Mouse (Mus musculus) small intestine, adult 10 weeks (tissue): ENCODE data around the gene C8a. TPM values are rescaled to one million over a fixed set of nuclear protein-coding genes. Genes with fewer than 3 reads are reported as not detected.

Experiments used
- polyA plus RNA-seq: library from polyadenylated mRNA; stranded (reverse); fragments of 350-450 nt; fragmentation: Illumina TruSeq; extraction: RNeasy Lipid Tissue Mini Kit (QIAGEN cat#74804); gene quantifications from one replicate; pipeline ENCODE4 v1.2.3, GENCODE M21; 2014; ENCODE audit warnings: low replicate concordance

The C8a gene
- not detected for polyA plus RNA-seq

GRCm38 (mm10) chr4:104876323-104876722, at the start of gene C8a:
Gene C8a (minus strand): TSS chr4:104876398.

GRCm38 (mm10) chr4:104913291-104914129, 37.3 kb upstream of the C8a start, which contains the start of gene Fyb2:
Gene Fyb2 (plus strand): TSS chr4:104913456.

GRCm38 (mm10) chr4:104857029-104857428, 19.2 kb downstream of the C8a start, which contains the start of gene Gm17662:
Gene Gm17662 (plus strand): TSS chr4:104857329.

GRCm38 (mm10) chr4:104766065-104766464, 110.1 kb downstream of the C8a start, which contains the start of gene C8b:
Gene C8b (plus strand): TSS chr4:104766317.

Other genes starting within 250 kb of the C8a start
- not detected for gene C8b, start 110.1 kb downstream of the C8a start, polyA plus RNA-seq
- gene Gm17662, start 19.1 kb downstream of the C8a start, polyA plus RNA-seq, result not detected
- gene Fyb2, start 37.1 kb upstream of the C8a start, polyA plus RNA-seq, result 1.8 TPM
- 29.6 TPM for gene Prkaa2, start 233.5 kb upstream of the C8a start, polyA plus RNA-seq